Mouse (Mus musculus) forebrain, postnatal 0 days (tissue): ENCODE data around the gene Cib2. TPM values are rescaled to one million over a fixed set of nuclear protein-coding genes. Genes with fewer than 3 reads are reported as not detected.

Experiments used
- ATAC-seq: fragments of 200-750 bp; cut with Nextera tagmentation; 2 replicates; pipeline ENCODE4 v1.8.0; 2017; ENCODE audit warnings: mild to moderate bottlenecking, moderate library complexity
- DNase-seq: peaks from one replicate; pipeline ENCODE4 v3.0.0-alpha.2; 2015
- H3K27ac ChIP-seq: fragments of 300-500 bp; sonication (generic); 2 replicates; pipeline ENCODE4 v1.5.1; 2014; ENCODE audit warnings: low read depth, mild to moderate bottlenecking, antibody characterized with exemption, low read length, moderate library complexity, mixed read lengths
- H3K27me3 ChIP-seq: fragments of 300-500 bp; sonication (generic); 2 replicates; pipeline ENCODE4 v1.6.1; 2014; ENCODE audit warnings: mild to moderate bottlenecking, low read length, mixed read lengths; ENCODE audit not compliant: insufficient read depth
- H3K36me3 ChIP-seq: fragments of 300-500 bp; sonication (generic); 2 replicates; pipeline ENCODE4 v1.6.1; 2014; ENCODE audit warnings: mild to moderate bottlenecking, moderate library complexity; ENCODE audit not compliant: insufficient read depth
- H3K4me1 ChIP-seq: fragments of 300-500 bp; sonication (generic); 2 replicates; pipeline ENCODE4 v1.6.1; 2014; ENCODE audit warnings: antibody characterized with exemption; ENCODE audit not compliant: insufficient read depth
- H3K4me2 ChIP-seq: fragments of 300-500 bp; sonication (generic); 2 replicates; pipeline ENCODE4 v1.6.1; 2014; ENCODE audit warnings: low read depth, mild to moderate bottlenecking, moderate library complexity
- H3K4me3 ChIP-seq: fragments of 300-500 bp; sonication (generic); 2 replicates; pipeline ENCODE4 v1.5.1; 2014; ENCODE audit warnings: low read depth, low read length, mixed read lengths
- H3K9ac ChIP-seq: fragments of 300-500 bp; sonication (generic); 2 replicates; pipeline ENCODE4 v1.6.1; 2014; ENCODE audit warnings: mild to moderate bottlenecking
- H3K9me3 ChIP-seq: fragments of 300-500 bp; sonication (generic); 2 replicates; pipeline ENCODE4 v1.6.1; 2016; ENCODE audit warnings: low read length
- CTCF ChIP-seq: sonication (generic); IDR thresholded peaks from 2 replicates; pipeline ENCODE4 v1.5.1; 2016; ENCODE audit warnings: antibody characterized with exemption, control low read depth, low read depth
- WGBS: fragments of 180-500 bp; shearing (Covaris S2); extraction: QIAGEN DNeasy Blood & Tissue Kit; methylation state at CpG from one replicate; pipeline ENCODE4 v1.1.7; 2014; 5-methylcytosine and 5-hydroxymethylcytosine counted together
- polyA plus RNA-seq: library from polyadenylated mRNA; unstranded; fragments of >200 nt; fragmentation: Nextera tagmentation; extraction: Ambion mirVana; gene quantifications from 2 replicates; pipeline ENCODE4 v1.2.1, GENCODE M21; 2015
- total RNA-seq: library from RNA; depleted of rRNA; stranded (reverse); fragments of >200 nt; gene quantifications from 2 replicates; pipeline ENCODE4 v1.2.3, GENCODE M21; 2014

Gene Cib2
- total and polyA plus RNA-seq, 2 experiments from 2014 or later, result 56.7 to 66.5 TPM

DNA sequence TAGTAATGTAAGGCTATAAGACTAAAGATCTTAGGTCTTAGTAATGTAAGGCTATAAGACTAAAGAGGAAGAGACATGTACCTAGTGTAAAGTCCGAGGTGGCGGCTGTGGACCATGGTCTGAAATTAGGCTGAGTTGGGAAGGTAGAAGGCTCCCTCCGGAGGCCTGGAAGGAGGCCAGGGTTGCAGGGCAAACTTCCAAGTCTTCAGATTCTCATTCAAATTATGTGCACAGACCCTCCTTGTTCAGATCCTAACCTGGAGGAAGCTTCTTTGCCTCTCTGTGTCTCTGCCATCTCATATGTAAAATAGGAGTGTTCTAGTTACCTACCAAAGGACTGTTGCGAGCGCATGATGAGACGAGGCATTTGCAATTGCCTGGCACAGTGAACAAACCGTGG is 23.8 kb downstream of the Cib2 start:
- Histone ChIP-seq H3K36me3 (no peaks in the 10 kb centered on the region), H3K4me1 (peaks cover 14% of the 10 kb centered on the region; the same call in 1 of the 2 replicates), H3K4me2 (no peak overlapping the region), H3K4me3 (no peak overlapping the region), H3K9me3 (no peaks in the 10 kb centered on the region), H3K9ac (no peak overlapping the region), H3K27me3 (no peaks in the 10 kb centered on the region), H3K27ac (peak overlapping the region; percentile 69)
- TF ChIP-seq CTCF, result no peak
- no peak for ATAC-seq
- WGBS, result 19% methylated on average over 7 of the region's 7 CpGs
- DNase-seq, result peak; percentile 56

DNA sequence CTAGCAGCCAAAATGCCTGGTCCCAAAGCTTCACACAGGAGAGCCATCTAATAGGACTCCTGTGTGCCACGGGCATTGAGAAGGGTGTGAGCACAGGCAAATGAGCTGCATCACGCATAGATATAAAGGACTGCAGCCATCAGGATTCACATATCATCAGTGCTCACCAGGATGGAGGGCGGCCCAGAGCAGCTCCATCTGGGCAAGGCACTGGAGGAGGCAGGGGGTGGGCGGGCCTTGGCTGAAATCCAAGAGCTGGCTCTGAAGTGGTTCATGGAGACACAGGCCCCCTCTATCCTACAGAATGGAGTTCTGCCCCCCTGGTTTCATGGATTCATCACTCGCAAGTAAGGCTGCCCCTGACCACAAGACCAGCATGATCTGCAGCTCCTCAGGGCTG is 26.0 kb downstream of the Cib2 start:
- H3K9ac ChIP-seq, result no peak overlapping the region
- H3K27ac ChIP-seq, result peak overlapping the region; percentile 66
- TF ChIP-seq CTCF, result no peak
- H3K9me3 ChIP-seq, result no peaks in the 10 kb centered on the region
- WGBS, result 27% methylated on average over 5 of the region's 5 CpGs
- H3K4me1 ChIP-seq, result peaks cover 14% of the 10 kb centered on the region; the same call in 1 of the 2 replicates
- DNase-seq, result peak; percentile 73
- no peak overlapping the region for H3K4me2 ChIP-seq
- ATAC-seq, result peak; percentile 81
- H3K27me3 ChIP-seq, result no peaks in the 10 kb centered on the region
- H3K36me3 ChIP-seq, result no peaks in the 10 kb centered on the region
- H3K4me3 ChIP-seq, result no peak overlapping the region

GRCm38 (mm10) chr9:54532926-54533325 is 27.1 kb downstream of the Cib2 start:
- Histone ChIP-seq H3K4me1 (peaks cover 14% of the 10 kb centered on the region; the same call in 1 of the 2 replicates), H3K27me3 (no peaks in the 10 kb centered on the region), H3K9me3 (no peaks in the 10 kb centered on the region), H3K4me2 (no peak overlapping the region), H3K27ac (no peak overlapping the region), H3K9ac (no peak overlapping the region), H3K4me3 (no peak overlapping the region), H3K36me3 (no peaks in the 10 kb centered on the region)
- no peak for ATAC-seq
- DNase-seq, result no peak
- TF ChIP-seq CTCF, result no peak
- WGBS, result 48% methylated on average over 2 of the region's 2 CpGs

DNA sequence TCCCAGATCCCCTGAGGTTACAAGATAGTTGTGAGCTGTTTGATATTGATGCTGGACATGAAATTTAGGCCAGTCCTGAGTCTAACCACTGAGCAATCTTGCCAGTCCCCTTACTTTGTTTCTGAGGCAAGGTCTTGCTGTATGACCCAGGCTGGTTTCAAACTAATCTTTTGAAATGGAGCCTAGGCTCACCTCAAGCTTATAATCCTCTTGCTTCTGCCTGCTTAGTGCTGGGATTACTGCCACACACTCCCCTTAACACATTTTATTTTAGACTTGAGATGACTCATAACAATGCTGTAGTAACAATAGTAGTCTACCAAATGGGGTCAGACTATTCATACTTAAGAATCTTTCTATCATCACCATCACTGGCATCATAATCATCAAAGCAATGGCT is 28.6 kb downstream of the Cib2 start:
- Histone ChIP-seq H3K9ac (no peak overlapping the region), H3K36me3 (no peaks in the 10 kb centered on the region), H3K4me1 (peaks cover 5% of the 10 kb centered on the region; the same call in 1 of the 2 replicates), H3K4me2 (no peak overlapping the region), H3K27me3 (no peaks in the 10 kb centered on the region), H3K9me3 (no peaks in the 10 kb centered on the region), H3K4me3 (no peak overlapping the region), H3K27ac (no peak overlapping the region)
- TF ChIP-seq CTCF, result no peak
- ATAC-seq (no peak), DNase-seq (no peak)

GRCm38 (mm10) chr9:54530836-54531235 is 29.2 kb downstream of the Cib2 start:
- H3K4me1 ChIP-seq, result no peaks in the 10 kb centered on the region
- no peak overlapping the region for H3K4me2 ChIP-seq
- no peak for TF ChIP-seq CTCF
- 81% methylated on average over 6 of the region's 6 CpGs for WGBS
- no peaks in the 10 kb centered on the region for H3K9me3 ChIP-seq
- 0 out of 2 replicates have a peak overlapping the region, but pooled peaks have one; percentile 29 for H3K27ac ChIP-seq
- ATAC-seq (0 out of 2 replicates have a peak, but pooled peaks have one; percentile 19), DNase-seq (no peak)
- H3K9ac ChIP-seq, result no peak overlapping the region
- H3K27me3 ChIP-seq, result no peaks in the 10 kb centered on the region
- H3K36me3 ChIP-seq, result no peaks in the 10 kb centered on the region
- H3K4me3 ChIP-seq, result no peak overlapping the region

DNA sequence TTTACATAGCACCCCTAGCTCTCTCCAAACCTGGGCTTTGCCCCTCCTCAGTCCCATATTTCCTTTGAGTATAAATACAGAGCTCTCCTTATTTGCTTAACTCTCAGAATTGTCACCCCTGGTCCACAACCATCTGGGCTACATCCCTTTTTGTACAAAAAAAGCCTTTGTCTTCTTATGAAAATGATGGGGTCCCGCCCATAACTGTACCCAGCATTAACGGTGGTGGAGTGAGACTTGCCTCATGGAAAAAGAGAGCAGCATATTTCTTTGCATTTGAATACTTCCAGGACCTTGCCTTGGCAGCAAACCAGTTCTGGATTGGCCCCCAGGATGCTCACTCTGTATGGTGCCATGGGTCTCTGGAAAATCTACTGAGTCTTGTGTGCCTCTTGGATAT is 30.1 kb downstream of the Cib2 start:
- no peaks in the 10 kb centered on the region for H3K27me3 ChIP-seq
- no peak overlapping the region for H3K4me2 ChIP-seq
- DNase-seq (no peak), ATAC-seq (no peak)
- no peak overlapping the region for H3K27ac ChIP-seq
- TF ChIP-seq CTCF, result no peak
- H3K9me3 ChIP-seq, result no peaks in the 10 kb centered on the region
- WGBS, result 47% methylated on average over 2 of the region's 2 CpGs
- H3K9ac ChIP-seq, result no peak overlapping the region
- no peaks in the 10 kb centered on the region for H3K4me1 ChIP-seq
- no peaks in the 10 kb centered on the region for H3K36me3 ChIP-seq
- no peak overlapping the region for H3K4me3 ChIP-seq

DNA sequence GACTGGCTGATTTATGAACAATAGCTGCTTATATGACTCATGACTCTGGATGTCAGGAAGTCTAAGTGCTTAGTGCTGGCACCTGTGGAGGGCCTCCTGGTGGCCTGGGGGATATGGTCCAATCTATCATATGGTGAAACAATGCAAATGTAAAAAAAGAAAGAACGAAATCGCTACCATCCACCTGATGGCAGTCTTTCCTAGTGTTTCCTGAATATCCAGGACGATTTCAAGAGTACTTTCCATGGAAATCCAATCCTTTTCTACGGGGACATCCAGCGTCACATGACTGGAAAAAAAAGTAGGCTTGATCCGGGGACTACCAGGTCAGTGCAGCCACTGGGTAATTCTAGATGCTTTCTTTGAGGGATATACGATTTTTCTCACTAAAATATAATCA is 32.3 kb downstream of the Cib2 start:
- DNase-seq, result no peak
- 72% methylated on average over 7 of the region's 7 CpGs for WGBS

More for the DNA sequence above, 32.3 kb downstream of the Cib2 start:
- TF ChIP-seq CTCF, result peak; percentile 52
- Histone ChIP-seq H3K36me3 (no peaks in the 10 kb centered on the region), H3K27ac (no peak overlapping the region), H3K9me3 (no peaks in the 10 kb centered on the region), H3K9ac (no peak overlapping the region), H3K27me3 (no peaks in the 10 kb centered on the region), H3K4me3 (no peak overlapping the region), H3K4me1 (no peaks in the 10 kb centered on the region), H3K4me2 (no peak overlapping the region)
- ATAC-seq, result no peak
